Mouse (Mus musculus) forebrain, embryonic 15.5 days (tissue): Measurements from ENCODE around the gene Paqr8. TPM values are rescaled to one million over a fixed set of nuclear protein-coding genes. Genes with fewer than 3 reads are reported as not detected.

Experiments
- ATAC-seq: fragments of 200-750 bp; cut with Nextera tagmentation; replicated peaks from 2 replicates; pipeline ENCODE4 v1.8.0; 2017; ENCODE audit warnings: mild to moderate bottlenecking, moderate TSS enrichment, moderate library complexity
- H3K27ac ChIP-seq: fragments of 300-500 bp; sonication (generic); replicated peaks from 2 replicates; pipeline ENCODE4 v1.5.1; 2015; ENCODE audit warnings: mild to moderate bottlenecking, inconsistent platforms
- H3K27me3 ChIP-seq: fragments of 300-500 bp; sonication (generic); 2 replicates; pipeline ENCODE4 v1.6.1; 2015; ENCODE audit warnings: inconsistent platforms
- H3K36me3 ChIP-seq: fragments of 300-500 bp; sonication (generic); 2 replicates; pipeline ENCODE4 v1.6.1; 2015; ENCODE audit warnings: mild to moderate bottlenecking, inconsistent platforms
- H3K4me1 ChIP-seq: fragments of 300-500 bp; sonication (generic); 2 replicates; pipeline ENCODE4 v1.6.1; 2015; ENCODE audit warnings: inconsistent platforms
- H3K4me2 ChIP-seq: fragments of 300-500 bp; sonication (generic); replicated peaks from 2 replicates; pipeline ENCODE4 v1.6.1; 2015; ENCODE audit warnings: mild to moderate bottlenecking, inconsistent platforms
- H3K4me3 ChIP-seq: fragments of 300-500 bp; sonication (generic); 2 replicates; pipeline ENCODE4 v1.5.1; 2015; ENCODE audit warnings: mild to moderate bottlenecking, inconsistent platforms
- H3K9ac ChIP-seq: fragments of 300-500 bp; sonication (generic); replicated peaks from 2 replicates; pipeline ENCODE4 v1.6.1; 2015; ENCODE audit warnings: mild to moderate bottlenecking, inconsistent platforms
- H3K9me3 ChIP-seq: fragments of 300-500 bp; sonication (generic); 2 replicates; pipeline ENCODE4 v1.6.1; 2016; ENCODE audit warnings: inconsistent platforms
- WGBS: fragments of 180-500 bp; shearing (Covaris S2); methylation state at CpG from one replicate; pipeline ENCODE4 v1.1.7; 2015; ENCODE audit warnings: mixed read lengths; 5-methylcytosine and 5-hydroxymethylcytosine counted together
- polyA plus RNA-seq: library from polyadenylated mRNA; unstranded; fragments of >200 nt; fragmentation: Nextera tagmentation; extraction: Ambion mirVana; gene quantifications from 2 replicates; pipeline ENCODE4 v1.2.1, GENCODE M21; 2015

Paqr8 gene
- polyA plus RNA-seq, 1 experiment from 2014 or later = 22.5 TPM

DNA sequence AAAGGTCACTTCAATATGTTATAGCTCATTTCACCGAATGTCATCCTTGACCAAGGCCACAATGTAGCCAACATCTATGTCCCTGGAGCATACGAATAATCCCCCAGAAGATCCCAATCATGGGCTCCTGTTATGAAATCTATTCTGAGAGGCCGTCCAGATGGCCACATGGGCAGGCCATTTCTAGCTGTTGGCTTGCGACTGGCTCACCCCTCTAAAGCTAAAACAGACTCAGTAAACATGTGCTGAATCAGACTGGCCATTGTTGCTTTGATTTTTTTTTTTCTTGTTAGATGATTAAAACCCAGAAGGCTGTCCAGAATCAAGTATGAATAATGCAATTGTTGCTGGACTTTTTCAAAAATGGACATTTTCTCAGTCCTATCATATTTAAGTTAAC lies 7.3 kb upstream of the Paqr8 start:
- no peak for ATAC-seq
- H3K9me3 ChIP-seq = no peaks in the 10 kb centered on the region
- no peak overlapping the region for H3K27ac ChIP-seq
- 93% methylated on average over 4 of the region's 4 CpGs for WGBS
- H3K9ac ChIP-seq = no peak overlapping the region
- no peaks in the 10 kb centered on the region for H3K27me3 ChIP-seq
- H3K4me3 ChIP-seq = no peak overlapping the region
- no peaks in the 10 kb centered on the region for H3K4me1 ChIP-seq
- H3K4me2 ChIP-seq = no peak overlapping the region
- no peaks in the 10 kb centered on the region for H3K36me3 ChIP-seq

GRCm38 (mm10) chr1:20889677-20890403 lies 566 bp upstream of the Paqr8 start:
- Histone ChIP-seq H3K9ac (peak overlapping the region; percentile 71), H3K27me3 (no peaks in the 10 kb centered on the region), H3K4me1 (peaks cover 19% of the 10 kb centered on the region), H3K4me3 (peak overlapping the region; percentile 64), H3K36me3 (no peaks in the 10 kb centered on the region), H3K27ac (peak overlapping the region; percentile 88), H3K4me2 (peak overlapping the region; percentile 75), H3K9me3 (no peaks in the 10 kb centered on the region)
- 17% methylated on average over 16 of the region's 16 CpGs for WGBS
- peak; percentile 33 for ATAC-seq

DNA sequence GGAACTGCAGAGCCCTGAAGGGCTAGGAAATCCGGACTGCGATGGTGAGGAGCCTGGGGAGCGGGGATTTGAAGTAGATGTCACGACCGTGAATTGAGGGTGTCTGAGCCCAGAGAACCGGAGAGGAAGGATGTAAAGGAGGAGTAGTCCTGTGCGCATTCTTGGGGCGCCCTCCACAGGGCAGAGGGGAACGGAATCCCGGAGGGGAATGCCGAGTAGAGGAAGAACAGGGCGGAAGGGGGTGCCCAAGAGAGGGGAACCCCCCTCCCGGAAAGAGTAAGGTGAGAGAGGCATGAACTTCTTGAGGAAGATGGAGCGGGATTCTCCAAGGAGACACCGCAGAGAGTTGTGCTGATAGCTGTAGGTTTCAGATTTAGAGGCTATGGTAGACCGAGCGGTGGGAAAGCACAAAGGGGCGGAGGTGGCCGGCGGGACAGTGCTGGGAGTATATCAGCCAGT lies 564 bp downstream of the Paqr8 start:
- H3K4me3 ChIP-seq = peak overlapping the region; percentile 64
- H3K27me3 ChIP-seq = no peaks in the 10 kb centered on the region
- H3K27ac ChIP-seq = peak overlapping the region; percentile 88
- peak; percentile 86 for ATAC-seq
- H3K4me1 ChIP-seq = peaks cover 19% of the 10 kb centered on the region
- H3K9ac ChIP-seq = peak overlapping the region; percentile 71
- no peaks in the 10 kb centered on the region for H3K9me3 ChIP-seq
- H3K4me2 ChIP-seq = peak overlapping the region; percentile 75
- WGBS = under 1% methylated on average over 19 of the region's 20 CpGs
- H3K36me3 ChIP-seq = no peaks in the 10 kb centered on the region

GRCm38 (mm10) chr1:20893059-20893458 lies 2.7 kb downstream of the Paqr8 start:
- Histone ChIP-seq H3K9me3 (no peaks in the 10 kb centered on the region), H3K27me3 (no peaks in the 10 kb centered on the region), H3K9ac (no peak overlapping the region), H3K4me1 (peaks cover 21% of the 10 kb centered on the region), H3K27ac (0 out of 2 replicates have a peak overlapping the region, but pooled peaks have one; percentile 32), H3K4me3 (peak overlapping the region; percentile 64; the same call in 1 of the 2 replicates), H3K36me3 (no peaks in the 10 kb centered on the region), H3K4me2 (peak overlapping the region; percentile 75)
- ATAC-seq = no peak
- WGBS = 68% methylated on average over 5 of the region's 5 CpGs

DNA sequence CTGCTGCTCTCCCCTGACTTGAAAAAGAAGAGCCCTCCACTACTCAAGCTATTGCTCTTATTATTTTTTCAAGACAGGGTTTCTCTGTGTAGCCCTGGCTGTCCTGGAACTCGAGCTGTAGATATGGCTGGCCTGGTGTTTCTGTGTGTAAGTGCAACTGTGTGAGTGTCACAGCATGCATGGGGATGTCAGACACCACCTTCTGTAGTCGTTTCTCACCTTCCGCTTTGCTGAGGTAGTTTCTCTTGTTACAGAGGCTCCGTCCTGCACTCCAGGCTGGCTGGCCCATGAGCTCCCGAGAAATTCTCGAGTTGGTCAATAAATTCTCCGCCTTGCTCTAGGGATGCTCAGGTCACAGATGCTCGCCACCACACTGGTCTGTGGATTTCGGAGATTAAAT lies 8.0 kb downstream of the Paqr8 start:
- H3K4me1 ChIP-seq = peaks cover 7% of the 10 kb centered on the region; the same call in 1 of the 2 replicates
- no peaks in the 10 kb centered on the region for H3K9me3 ChIP-seq
- H3K4me3 ChIP-seq = no peak overlapping the region
- H3K9ac ChIP-seq = no peak overlapping the region
- 77% methylated on average over 9 of the region's 9 CpGs for WGBS
- no peaks in the 10 kb centered on the region for H3K27me3 ChIP-seq
- no peaks in the 10 kb centered on the region for H3K36me3 ChIP-seq
- H3K27ac ChIP-seq = no peak overlapping the region
- no peak overlapping the region for H3K4me2 ChIP-seq
- ATAC-seq = no peak

GRCm38 (mm10) chr1:20900336-20900735 lies 9.9 kb downstream of the Paqr8 start:
- no peak overlapping the region for H3K4me2 ChIP-seq
- WGBS = 49% methylated on average over 4 of the region's 4 CpGs
- ATAC-seq = no peak
- no peak overlapping the region for H3K27ac ChIP-seq
- H3K9me3 ChIP-seq = no peaks in the 10 kb centered on the region
- H3K9ac ChIP-seq = no peak overlapping the region
- peaks cover 7% of the 10 kb centered on the region; the same call in 1 of the 2 replicates for H3K4me1 ChIP-seq
- no peaks in the 10 kb centered on the region for H3K27me3 ChIP-seq
- H3K4me3 ChIP-seq = no peak overlapping the region
- no peaks in the 10 kb centered on the region for H3K36me3 ChIP-seq

- Histone ChIP-seq H3K27me3 (no peaks in the 10 kb centered on the region), H3K4me3 (no peak overlapping the region), H3K36me3 (no peaks in the 10 kb centered on the region), H3K9me3 (no peaks in the 10 kb centered on the region), H3K27ac (peak overlapping the region; percentile 82), H3K9ac (no peak overlapping the region), H3K4me1 (peaks cover 23% of the 10 kb centered on the region), H3K4me2 (no peak overlapping the region)
- ATAC-seq = peak; percentile 91
- WGBS = 28% methylated on average over 8 of the region's 8 CpGs
Observed at GRCm38 (mm10) chr1:20905501-20906127, 15.2 kb downstream of the Paqr8 start.

DNA sequence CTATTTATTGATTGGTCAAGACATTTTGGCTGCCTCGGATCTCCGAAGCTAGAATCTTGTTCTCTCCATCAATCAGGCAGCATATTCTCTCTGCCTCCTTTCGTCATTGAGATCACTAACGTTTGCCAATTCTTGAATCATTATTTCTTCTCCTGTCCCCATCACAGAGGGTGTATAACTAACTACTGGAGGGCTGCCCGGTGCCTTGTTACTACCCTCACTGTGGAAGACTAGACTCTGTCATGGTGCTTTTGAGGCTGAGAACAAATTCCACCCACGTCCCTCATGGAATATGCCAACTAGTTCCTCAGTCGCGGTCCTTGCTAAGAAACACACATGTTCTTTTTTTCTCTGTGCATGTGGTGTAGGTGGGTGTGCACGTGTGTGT lies 15.7 kb downstream of the Paqr8 start:
- no peaks in the 10 kb centered on the region for H3K27me3 ChIP-seq
- no peak overlapping the region for H3K4me2 ChIP-seq
- peak overlapping the region; percentile 82 for H3K27ac ChIP-seq
- no peaks in the 10 kb centered on the region for H3K36me3 ChIP-seq
- H3K9ac ChIP-seq = no peak overlapping the region
- peak; percentile 82 for ATAC-seq
- WGBS = 56% methylated on average over 9 of the region's 9 CpGs
- no peaks in the 10 kb centered on the region for H3K9me3 ChIP-seq
- H3K4me3 ChIP-seq = no peak overlapping the region
- H3K4me1 ChIP-seq = peaks cover 23% of the 10 kb centered on the region

DNA sequence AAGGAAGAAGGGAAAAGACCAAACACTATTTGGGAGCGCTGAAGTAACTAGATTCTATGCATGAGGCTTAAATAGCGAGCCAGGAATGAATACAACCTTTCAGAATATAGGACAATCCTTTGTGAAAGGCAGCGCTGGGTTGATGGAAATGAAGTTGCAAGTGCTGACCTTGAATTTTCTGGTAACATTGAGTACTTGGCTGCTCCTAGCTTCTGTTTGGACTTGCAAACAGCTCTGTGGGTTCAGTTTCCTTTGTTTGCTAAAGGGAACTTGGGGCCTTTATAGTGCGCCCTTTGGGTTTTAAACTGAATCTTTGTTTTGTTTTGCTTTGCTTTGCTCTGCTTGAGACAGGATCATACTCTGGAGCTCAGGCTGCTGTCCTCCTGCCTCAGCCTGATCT lies 18.1 kb downstream of the Paqr8 start:
- Histone ChIP-seq H3K27me3 (no peaks in the 10 kb centered on the region), H3K4me1 (peaks cover 30% of the 10 kb centered on the region), H3K9ac (no peak overlapping the region), H3K4me2 (no peak overlapping the region), H3K4me3 (no peak overlapping the region), H3K9me3 (no peaks in the 10 kb centered on the region), H3K27ac (peak overlapping the region; percentile 58), H3K36me3 (no peaks in the 10 kb centered on the region)
- 8% methylated on average over 4 of the region's 4 CpGs for WGBS
- no peak for ATAC-seq

GRCm38 (mm10) chr1:20912115-20912514 lies 21.7 kb downstream of the Paqr8 start:
- no peak for ATAC-seq
- 13% methylated on average over 2 of the region's 2 CpGs for WGBS
- Histone ChIP-seq H3K4me3 (no peak overlapping the region), H3K9ac (no peak overlapping the region), H3K36me3 (no peaks in the 10 kb centered on the region), H3K27ac (no peak overlapping the region), H3K4me1 (peaks cover 23% of the 10 kb centered on the region), H3K9me3 (no peaks in the 10 kb centered on the region), H3K27me3 (no peaks in the 10 kb centered on the region), H3K4me2 (no peak overlapping the region)

GRCm38 (mm10) chr1:20912527-20913171 lies 22.2 kb downstream of the Paqr8 start:
- Histone ChIP-seq H3K4me2 (no peak overlapping the region), H3K27ac (no peak overlapping the region), H3K9ac (no peak overlapping the region), H3K4me3 (no peak overlapping the region), H3K9me3 (no peaks in the 10 kb centered on the region), H3K4me1 (peaks cover 20% of the 10 kb centered on the region), H3K36me3 (no peaks in the 10 kb centered on the region), H3K27me3 (no peaks in the 10 kb centered on the region)
- WGBS = 55% methylated on average over 13 of the region's 13 CpGs
- no peak for ATAC-seq

DNA sequence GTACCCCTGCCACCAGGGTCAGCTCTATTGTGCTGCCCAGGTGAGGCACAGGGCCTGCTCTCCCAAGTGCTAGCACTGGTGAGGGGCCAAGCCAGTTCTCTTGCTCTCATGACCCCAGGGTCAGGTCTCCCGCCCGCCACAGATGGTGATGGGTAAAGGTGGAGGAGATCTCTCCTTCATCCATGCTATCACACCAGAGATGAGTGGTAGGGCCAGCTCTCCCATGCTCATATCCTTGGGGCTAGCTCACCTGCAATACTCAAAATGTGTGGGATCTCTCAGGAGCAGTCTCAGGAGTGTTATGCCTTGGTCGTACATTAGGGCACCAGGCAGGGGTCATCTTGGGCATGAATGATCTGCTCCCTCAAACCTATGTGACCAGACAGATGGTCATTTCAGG lies 24.4 kb downstream of the Paqr8 start:
- Histone ChIP-seq H3K4me3 (no peak overlapping the region), H3K4me1 (peaks cover 7% of the 10 kb centered on the region; the same call in 1 of the 2 replicates), H3K9ac (no peak overlapping the region), H3K27ac (no peak overlapping the region), H3K4me2 (no peak overlapping the region), H3K27me3 (no peaks in the 10 kb centered on the region), H3K36me3 (no peaks in the 10 kb centered on the region), H3K9me3 (no peaks in the 10 kb centered on the region)
- 97% methylated on average over 3 of the region's 3 CpGs for WGBS
- no peak for ATAC-seq
